Mouse (Mus musculus) ovary, postnatal 36 days (tissue): ENCODE measurements at regions not wholly inside any gene's neighbourhood (a gene's known extent, or its start where the extent isn't known, plus 50 kb on each side); places are given as distances from the start of the nearest gene placed in this dataset.

Source experiments
- DNase-seq: peaks from one replicate; pipeline ENCODE4 v3.0.0; 2022; ENCODE audit warnings: low spot score, mixed read lengths

GRCm38 (mm10) chr8:127753793-127754565 is 604.4 kb upstream of the Nrp1 start:
- no peak for DNase-seq

- no peak for DNase-seq
Observed at GRCm38 (mm10) chr8:127757396-127757795, 601.0 kb upstream of the Nrp1 start.

GRCm38 (mm10) chr8:127759906-127760305 is 598.5 kb upstream of the Nrp1 start:
- DNase-seq, result no peak

- DNase-seq, result no peak
Observed at GRCm38 (mm10) chr8:127765199-127765598, 593.2 kb upstream of the Nrp1 start.

- DNase-seq, result no peak
Observed at GRCm38 (mm10) chr8:127768311-127768710, 590.1 kb upstream of the Nrp1 start.

GRCm38 (mm10) chr8:127769651-127770050 is 588.8 kb upstream of the Nrp1 start:
- DNase-seq, result no peak

- no peak for DNase-seq
Observed at GRCm38 (mm10) chr8:127771781-127772180, 586.6 kb upstream of the Nrp1 start.

GRCm38 (mm10) chr8:127772415-127772814 is 586.0 kb upstream of the Nrp1 start:
- no peak for DNase-seq

- no peak for DNase-seq
Observed at GRCm38 (mm10) chr8:127772917-127773316, 585.5 kb upstream of the Nrp1 start.

- DNase-seq, result no peak
Observed at GRCm38 (mm10) chr8:127774642-127775041, 583.8 kb upstream of the Nrp1 start.

GRCm38 (mm10) chr8:127775160-127775559 is 583.2 kb upstream of the Nrp1 start:
- no peak for DNase-seq

GRCm38 (mm10) chr8:127775747-127776146 is 582.7 kb upstream of the Nrp1 start:
- no peak for DNase-seq

- DNase-seq, result no peak
Observed at GRCm38 (mm10) chr8:127778352-127779020, 579.9 kb upstream of the Nrp1 start.

- no peak for DNase-seq
Observed at GRCm38 (mm10) chr8:127779021-127779689, 579.2 kb upstream of the Nrp1 start.

GRCm38 (mm10) chr8:127780596-127780995 is 577.8 kb upstream of the Nrp1 start:
- no peak for DNase-seq

GRCm38 (mm10) chr8:127781011-127781410 is 577.4 kb upstream of the Nrp1 start:
- DNase-seq, result no peak

GRCm38 (mm10) chr8:127792611-127793010 is 565.8 kb upstream of the Nrp1 start:
- no peak for DNase-seq

GRCm38 (mm10) chr8:127799849-127800471 is 558.4 kb upstream of the Nrp1 start:
- DNase-seq, result no peak

GRCm38 (mm10) chr8:127802136-127802535 is 556.3 kb upstream of the Nrp1 start:
- no peak for DNase-seq

- no peak for DNase-seq
Observed at GRCm38 (mm10) chr8:127802661-127803333, 555.6 kb upstream of the Nrp1 start.

- no peak for DNase-seq
Observed at GRCm38 (mm10) chr8:127809203-127810155, 548.9 kb upstream of the Nrp1 start.
